Mouse (Mus musculus): ENCODE results near the gene Lce3c. TPM values are rescaled to one million over a fixed set of nuclear protein-coding genes. Genes with fewer than 3 reads are reported as not detected.

Lce3c gene
- polyA plus RNA-seq (2015; fragmentation: Nextera tagmentation; extraction: Ambion mirVana): not detected in 2 replicates

GRCm38 (mm10) chr3:92944186-92944585 lies at the start of gene Lce3c:
Gene Lce3c, plus strand, starts transcription at chr3:92944486.
- no peak for ATAC-seq
- no peaks in the 10 kb centered on the region for H3K36me3 ChIP-seq
- H3K4me3 ChIP-seq (replicated peaks): no peak within 1 kb of the TSS
- H3K4me2 ChIP-seq (replicated peaks): no peak within 1 kb of the TSS
- 62% methylated on average over 1 of the region's 1 CpGs for WGBS
- no peaks in the 10 kb centered on the region for H3K4me1 ChIP-seq (replicated peaks)
- H3K9ac ChIP-seq: no peak within 1 kb of the TSS
- H3K27ac ChIP-seq: no peak within 1 kb of the TSS
- H3K9me3 ChIP-seq: no peaks in the 10 kb centered on the region
- no peaks in the 10 kb centered on the region for H3K27me3 ChIP-seq (replicated peaks)

GRCm38 (mm10) chr3:92894489-92894888 lies 49.8 kb upstream of the Lce3c start:
- H3K9me3 ChIP-seq: no peaks in the 10 kb centered on the region
- H3K4me1 ChIP-seq (replicated peaks): no peaks in the 10 kb centered on the region
- no peaks in the 10 kb centered on the region for H3K27me3 ChIP-seq (replicated peaks)
- H3K9ac ChIP-seq: no peak overlapping the region
- 58% methylated on average over 1 of the region's 1 CpGs for WGBS
- no peak overlapping the region for H3K4me3 ChIP-seq (replicated peaks)
- H3K27ac ChIP-seq: no peak overlapping the region
- no peaks in the 10 kb centered on the region for H3K36me3 ChIP-seq
- ATAC-seq: no peak
- H3K4me2 ChIP-seq (replicated peaks): no peak overlapping the region

- Histone ChIP-seq H3K36me3 (no peaks in the 10 kb centered on the region), H3K4me2 (replicated peaks) (no peak overlapping the region), H3K27ac (no peak overlapping the region), H3K4me3 (replicated peaks) (no peak overlapping the region), H3K27me3 (replicated peaks) (no peaks in the 10 kb centered on the region), H3K4me1 (replicated peaks) (no peaks in the 10 kb centered on the region), H3K9me3 (no peaks in the 10 kb centered on the region), H3K9ac (no peak overlapping the region)
- no peak for ATAC-seq
- WGBS: 30% methylated on average over 3 of the region's 3 CpGs
Measured at GRCm38 (mm10) chr3:92902992-92903391, 41.3 kb upstream of the Lce3c start.

- Histone ChIP-seq H3K36me3 (no peaks in the 10 kb centered on the region), H3K4me3 (replicated peaks) (no peak overlapping the region), H3K9me3 (no peaks in the 10 kb centered on the region), H3K9ac (no peak overlapping the region), H3K4me2 (replicated peaks) (no peak overlapping the region), H3K4me1 (replicated peaks) (no peaks in the 10 kb centered on the region), H3K27ac (no peak overlapping the region), H3K27me3 (replicated peaks) (no peaks in the 10 kb centered on the region)
- 29% methylated on average over 4 of the region's 4 CpGs for WGBS
- ATAC-seq: no peak
Measured at GRCm38 (mm10) chr3:92903640-92904039, 40.6 kb upstream of the Lce3c start.

- Histone ChIP-seq H3K9ac (no peak overlapping the region), H3K9me3 (no peaks in the 10 kb centered on the region), H3K36me3 (no peaks in the 10 kb centered on the region), H3K27me3 (replicated peaks) (no peaks in the 10 kb centered on the region), H3K4me1 (replicated peaks) (no peaks in the 10 kb centered on the region), H3K27ac (no peak overlapping the region), H3K4me2 (replicated peaks) (no peak overlapping the region), H3K4me3 (replicated peaks) (no peak overlapping the region)
- no peak for ATAC-seq
- 40% methylated on average over 3 of the region's 3 CpGs for WGBS
Measured at GRCm38 (mm10) chr3:92905182-92905581, 39.1 kb upstream of the Lce3c start.

GRCm38 (mm10) chr3:92907571-92907970 lies 36.7 kb upstream of the Lce3c start:
- no peak for ATAC-seq

GRCm38 (mm10) chr3:92920364-92920763 lies 23.9 kb upstream of the Lce3c start:
- no peak overlapping the region for H3K9ac ChIP-seq
- no peaks in the 10 kb centered on the region for H3K27me3 ChIP-seq (replicated peaks)
- no peak overlapping the region for H3K27ac ChIP-seq
- no peak for ATAC-seq
- H3K9me3 ChIP-seq: no peaks in the 10 kb centered on the region
- H3K4me1 ChIP-seq (replicated peaks): no peaks in the 10 kb centered on the region
- H3K36me3 ChIP-seq: no peaks in the 10 kb centered on the region
- WGBS: 52% methylated on average over 4 of the region's 4 CpGs
- no peak overlapping the region for H3K4me2 ChIP-seq (replicated peaks)
- H3K4me3 ChIP-seq (replicated peaks): no peak overlapping the region

More at GRCm38 (mm10) chr3:92907571-92907970, 36.7 kb upstream of the Lce3c start:
- Histone ChIP-seq H3K9ac (no peak overlapping the region), H3K36me3 (no peaks in the 10 kb centered on the region), H3K4me3 (replicated peaks) (no peak overlapping the region), H3K4me2 (replicated peaks) (no peak overlapping the region), H3K27ac (no peak overlapping the region), H3K27me3 (replicated peaks) (no peaks in the 10 kb centered on the region), H3K4me1 (replicated peaks) (no peaks in the 10 kb centered on the region), H3K9me3 (no peaks in the 10 kb centered on the region)
- 23% methylated on average over 4 of the region's 4 CpGs for WGBS

- Histone ChIP-seq H3K4me3 (replicated peaks) (no peak within 1 kb of the TSS), H3K27me3 (replicated peaks) (no peaks in the 10 kb centered on the region)
- 60% methylated on average over 2 of the region's 2 CpGs for WGBS
Measured at GRCm38 (mm10) chr3:92926130-92926529, 18.2 kb upstream of the Lce3c start, which contains the start of gene Lce3a. Gene Lce3a, minus strand, starts transcription at chr3:92926230.

GRCm38 (mm10) chr3:92932679-92933078 lies 11.6 kb upstream of the Lce3c start, which contains the start of gene Lce3b:
Gene Lce3b, plus strand, starts transcription at chr3:92932979.
- no peak within 1 kb of the TSS for H3K4me2 ChIP-seq (replicated peaks)
- H3K9me3 ChIP-seq: no peaks in the 10 kb centered on the region
- H3K4me1 ChIP-seq (replicated peaks): no peaks in the 10 kb centered on the region
- no peaks in the 10 kb centered on the region for H3K27me3 ChIP-seq (replicated peaks)
- no peak within 1 kb of the TSS for H3K27ac ChIP-seq
- H3K9ac ChIP-seq: no peak within 1 kb of the TSS
- H3K4me3 ChIP-seq (replicated peaks): no peak within 1 kb of the TSS
- 55% methylated on average over 2 of the region's 2 CpGs for WGBS
- ATAC-seq: no peak
- H3K36me3 ChIP-seq: no peaks in the 10 kb centered on the region

More at GRCm38 (mm10) chr3:92926130-92926529, 18.2 kb upstream of the Lce3c start, which contains the start of gene Lce3a:
- H3K36me3 ChIP-seq: no peaks in the 10 kb centered on the region
- no peak within 1 kb of the TSS for H3K4me2 ChIP-seq (replicated peaks)
- no peak for ATAC-seq
- H3K4me1 ChIP-seq (replicated peaks): no peaks in the 10 kb centered on the region
- H3K9me3 ChIP-seq: no peaks in the 10 kb centered on the region
- H3K27ac ChIP-seq: no peak within 1 kb of the TSS
- H3K9ac ChIP-seq: no peak within 1 kb of the TSS

- Histone ChIP-seq H3K4me3 (replicated peaks) (no peak within 1 kb of the TSS), H3K4me2 (replicated peaks) (no peak within 1 kb of the TSS), H3K36me3 (no peaks in the 10 kb centered on the region), H3K27me3 (replicated peaks) (no peaks in the 10 kb centered on the region), H3K4me1 (replicated peaks) (no peaks in the 10 kb centered on the region), H3K9me3 (no peaks in the 10 kb centered on the region), H3K9ac (no peak within 1 kb of the TSS), H3K27ac (no peak within 1 kb of the TSS)
- ATAC-seq: no peak
- 83% methylated on average over 1 of the region's 1 CpGs for WGBS
Measured at GRCm38 (mm10) chr3:92957090-92957489, 12.8 kb downstream of the Lce3c start, which contains the start of gene Lce3d. Gene Lce3d, plus strand, starts transcription at chr3:92957390.

- Histone ChIP-seq H3K27me3 (replicated peaks) (no peaks in the 10 kb centered on the region), H3K4me1 (replicated peaks) (no peaks in the 10 kb centered on the region), H3K9ac (no peak within 1 kb of the TSS), H3K4me3 (replicated peaks) (no peak within 1 kb of the TSS), H3K4me2 (replicated peaks) (no peak within 1 kb of the TSS), H3K9me3 (no peaks in the 10 kb centered on the region), H3K27ac (no peak within 1 kb of the TSS), H3K36me3 (no peaks in the 10 kb centered on the region)
- ATAC-seq: no peak
- WGBS: 92% methylated on average over 2 of the region's 2 CpGs
Measured at GRCm38 (mm10) chr3:92966761-92967160, 22.5 kb downstream of the Lce3c start, which contains the start of gene Lce3e. Gene Lce3e, plus strand, starts transcription at chr3:92967061.

GRCm38 (mm10) chr3:92978484-92978883 lies 34.2 kb downstream of the Lce3c start:
- Histone ChIP-seq H3K9me3 (no peaks in the 10 kb centered on the region), H3K27me3 (replicated peaks) (no peaks in the 10 kb centered on the region), H3K4me1 (replicated peaks) (no peaks in the 10 kb centered on the region), H3K36me3 (no peaks in the 10 kb centered on the region), H3K27ac (no peak overlapping the region), H3K4me2 (replicated peaks) (no peak overlapping the region), H3K4me3 (replicated peaks) (no peak overlapping the region), H3K9ac (no peak overlapping the region)
- WGBS: 59% methylated on average over 2 of the region's 2 CpGs
- ATAC-seq: peak; percentile 91

GRCm38 (mm10) chr3:92991926-92992325 lies 47.6 kb downstream of the Lce3c start, which contains the start of gene Lce3f:
Gene Lce3f, plus strand, starts transcription at chr3:92992226.
- Histone ChIP-seq H3K9me3 (no peaks in the 10 kb centered on the region), H3K4me1 (replicated peaks) (no peaks in the 10 kb centered on the region), H3K4me3 (replicated peaks) (no peak within 1 kb of the TSS), H3K27me3 (replicated peaks) (no peaks in the 10 kb centered on the region), H3K4me2 (replicated peaks) (no peak within 1 kb of the TSS), H3K27ac (no peak within 1 kb of the TSS), H3K9ac (no peak within 1 kb of the TSS), H3K36me3 (no peaks in the 10 kb centered on the region)
- ATAC-seq: no peak

Data from intestine, embryonic 15.5 days (tissue).